Mouse (Mus musculus) forebrain, postnatal 0 days (tissue): Measurements from ENCODE around the gene Dab1. TPM values are rescaled to one million over a fixed set of nuclear protein-coding genes. Genes with fewer than 3 reads are reported as not detected.

Source experiments
- ATAC-seq: fragments of 200-750 bp; cut with Nextera tagmentation; 2 replicates; pipeline ENCODE4 v1.8.0; 2017; ENCODE audit warnings: mild to moderate bottlenecking, moderate library complexity
- DNase-seq: peaks from one replicate; pipeline ENCODE4 v3.0.0-alpha.2; 2015
- H3K27ac ChIP-seq: fragments of 300-500 bp; sonication (generic); 2 replicates; pipeline ENCODE4 v1.5.1; 2014; ENCODE audit warnings: low read depth, mild to moderate bottlenecking, antibody characterized with exemption, low read length, moderate library complexity, mixed read lengths
- H3K27me3 ChIP-seq: fragments of 300-500 bp; sonication (generic); 2 replicates; pipeline ENCODE4 v1.6.1; 2014; ENCODE audit warnings: mild to moderate bottlenecking, low read length, mixed read lengths; ENCODE audit not compliant: insufficient read depth
- H3K36me3 ChIP-seq: fragments of 300-500 bp; sonication (generic); 2 replicates; pipeline ENCODE4 v1.6.1; 2014; ENCODE audit warnings: mild to moderate bottlenecking, moderate library complexity; ENCODE audit not compliant: insufficient read depth
- H3K4me1 ChIP-seq: fragments of 300-500 bp; sonication (generic); 2 replicates; pipeline ENCODE4 v1.6.1; 2014; ENCODE audit warnings: antibody characterized with exemption; ENCODE audit not compliant: insufficient read depth
- H3K4me2 ChIP-seq: fragments of 300-500 bp; sonication (generic); 2 replicates; pipeline ENCODE4 v1.6.1; 2014; ENCODE audit warnings: low read depth, mild to moderate bottlenecking, moderate library complexity
- H3K4me3 ChIP-seq: fragments of 300-500 bp; sonication (generic); 2 replicates; pipeline ENCODE4 v1.5.1; 2014; ENCODE audit warnings: low read depth, low read length, mixed read lengths
- H3K9ac ChIP-seq: fragments of 300-500 bp; sonication (generic); 2 replicates; pipeline ENCODE4 v1.6.1; 2014; ENCODE audit warnings: mild to moderate bottlenecking
- H3K9me3 ChIP-seq: fragments of 300-500 bp; sonication (generic); 2 replicates; pipeline ENCODE4 v1.6.1; 2016; ENCODE audit warnings: low read length
- CTCF ChIP-seq: sonication (generic); IDR thresholded peaks from 2 replicates; pipeline ENCODE4 v1.5.1; 2016; ENCODE audit warnings: antibody characterized with exemption, control low read depth, low read depth
- WGBS: fragments of 180-500 bp; shearing (Covaris S2); extraction: QIAGEN DNeasy Blood & Tissue Kit; methylation state at CpG from one replicate; pipeline ENCODE4 v1.1.7; 2014; 5-methylcytosine and 5-hydroxymethylcytosine counted together
- polyA plus RNA-seq: library from polyadenylated mRNA; unstranded; fragments of >200 nt; fragmentation: Nextera tagmentation; extraction: Ambion mirVana; gene quantifications from 2 replicates; pipeline ENCODE4 v1.2.1, GENCODE M21; 2015
- total RNA-seq: library from RNA; depleted of rRNA; stranded (reverse); fragments of >200 nt; gene quantifications from 2 replicates; pipeline ENCODE4 v1.2.3, GENCODE M21; 2014

Gene Dab1
- total and polyA plus RNA-seq, 2 experiments from 2014 or later, result 64.8 to 141 TPM

DNA sequence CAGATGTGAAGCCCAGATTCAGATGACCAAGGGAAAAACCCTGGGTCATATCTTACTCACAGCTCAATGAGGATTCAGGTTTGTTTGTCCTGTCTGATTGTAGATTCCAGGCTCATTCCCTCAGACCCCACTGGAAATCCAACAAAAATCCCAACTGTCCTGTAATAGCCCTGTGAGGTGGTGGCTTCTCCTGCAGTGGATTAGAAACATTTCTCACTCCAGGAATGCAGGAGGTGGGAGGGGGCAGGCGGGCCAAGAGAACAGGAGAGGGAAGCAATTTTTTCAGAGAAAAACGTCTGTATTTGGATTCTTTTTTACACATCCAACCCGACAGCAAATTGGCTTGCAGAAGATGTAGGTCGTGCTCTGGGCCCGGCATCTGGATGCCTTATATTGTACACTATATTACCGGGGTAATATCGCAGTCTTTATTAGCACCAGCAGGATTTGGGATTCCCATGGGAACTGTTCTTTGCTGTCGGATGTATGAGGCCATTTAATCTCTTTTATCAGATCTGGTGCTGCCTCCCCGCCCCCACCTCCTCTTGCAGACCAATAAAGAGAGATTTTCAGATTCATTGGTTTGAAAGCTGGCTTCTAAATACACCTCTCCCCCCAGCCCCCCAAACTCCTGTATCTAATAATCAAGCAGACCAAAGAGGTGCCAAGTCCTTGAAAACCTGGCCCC lies 29.2 kb downstream of the Dab1 start:
- Histone ChIP-seq H3K27ac (no peak overlapping the region), H3K4me3 (no peak overlapping the region), H3K4me1 (no peaks in the 10 kb centered on the region), H3K4me2 (no peak overlapping the region), H3K9ac (no peak overlapping the region), H3K9me3 (no peaks in the 10 kb centered on the region), H3K27me3 (no peaks in the 10 kb centered on the region), H3K36me3 (no peaks in the 10 kb centered on the region)
- ATAC-seq (no peak), DNase-seq (no peak)
- no peak for TF ChIP-seq CTCF
- 22% methylated on average over 9 of the region's 9 CpGs for WGBS

DNA sequence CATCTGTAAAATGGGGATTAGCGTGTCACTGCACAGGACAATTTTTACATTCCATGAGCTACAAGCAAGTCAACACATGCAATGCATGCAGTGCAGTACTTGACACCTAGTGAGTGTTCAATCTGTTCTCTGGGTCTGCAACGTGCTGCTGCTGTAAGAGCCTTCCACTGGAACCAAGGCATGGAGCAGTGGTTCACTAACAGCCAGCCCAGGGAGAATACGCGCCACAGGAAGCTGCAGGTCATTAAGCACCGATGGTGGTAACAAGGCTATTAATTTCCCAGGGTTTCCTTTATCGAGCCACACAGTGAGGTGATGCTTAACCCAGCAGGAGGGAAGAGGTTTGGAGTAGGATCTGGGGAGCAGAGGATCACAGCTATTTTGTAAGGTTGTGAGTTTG lies 36.6 kb downstream of the Dab1 start:
- DNase-seq (no peak), ATAC-seq (no peak)
- 41% methylated on average over 6 of the region's 6 CpGs for WGBS
- no peak overlapping the region for H3K9ac ChIP-seq
- no peaks in the 10 kb centered on the region for H3K4me1 ChIP-seq
- no peaks in the 10 kb centered on the region for H3K27me3 ChIP-seq
- H3K27ac ChIP-seq, result no peak overlapping the region
- no peak overlapping the region for H3K4me3 ChIP-seq
- no peak overlapping the region for H3K4me2 ChIP-seq
- H3K9me3 ChIP-seq, result no peaks in the 10 kb centered on the region
- TF ChIP-seq CTCF, result no peak
- no peaks in the 10 kb centered on the region for H3K36me3 ChIP-seq

DNA sequence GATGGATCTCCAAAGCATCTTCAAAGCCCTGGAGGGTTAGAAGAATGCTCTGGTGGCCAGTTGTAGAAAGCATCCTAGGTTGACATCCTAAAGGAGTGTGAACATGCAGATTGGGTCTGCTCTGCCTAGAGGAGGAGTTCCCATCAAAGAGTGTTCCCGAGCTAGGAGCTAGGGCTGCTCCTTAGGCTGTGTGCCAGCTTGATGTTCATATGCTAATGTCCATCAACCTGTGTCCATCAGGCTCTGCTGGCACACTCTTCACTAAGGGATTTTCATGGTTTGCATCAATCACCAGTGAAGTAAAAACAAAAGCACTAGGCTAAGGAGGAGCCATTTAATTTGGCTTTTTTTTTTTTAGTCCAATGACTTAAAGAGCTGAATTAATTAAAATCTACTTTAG lies 42.2 kb downstream of the Dab1 start:
- Histone ChIP-seq H3K9ac (no peak overlapping the region), H3K4me2 (no peak overlapping the region), H3K4me3 (no peak overlapping the region), H3K4me1 (no peaks in the 10 kb centered on the region), H3K27ac (no peak overlapping the region), H3K9me3 (no peaks in the 10 kb centered on the region), H3K27me3 (no peaks in the 10 kb centered on the region), H3K36me3 (no peaks in the 10 kb centered on the region)
- no peak for TF ChIP-seq CTCF
- 11% methylated on average over 1 of the region's 1 CpGs for whole genome bisulfite sequencing
- ATAC-seq (no peak), DNase-seq (no peak)

DNA sequence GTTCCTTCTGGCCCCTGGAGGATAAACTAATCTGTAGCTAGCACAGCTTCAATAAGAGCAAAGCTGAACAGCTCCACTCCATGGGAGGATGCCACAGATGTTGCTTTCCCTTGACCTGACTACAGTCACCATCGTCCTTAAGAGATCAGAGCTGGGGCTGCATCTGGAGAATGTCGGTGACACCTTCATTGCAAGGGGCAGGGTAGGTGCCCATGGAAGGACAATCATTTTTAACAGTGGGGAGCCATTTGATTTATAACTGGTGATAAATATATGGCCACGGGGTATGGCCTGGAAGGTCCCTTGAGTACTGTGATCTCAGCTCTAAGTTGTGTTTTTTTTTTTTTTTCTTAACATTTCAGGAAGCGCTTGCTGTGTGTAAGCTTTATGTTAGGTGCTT lies 48.3 kb downstream of the Dab1 start:
- ATAC-seq, result no peak
- no peaks in the 10 kb centered on the region for H3K9me3 ChIP-seq
- no peaks in the 10 kb centered on the region for H3K36me3 ChIP-seq
- DNase-seq, result no peak
- no peaks in the 10 kb centered on the region for H3K27me3 ChIP-seq
- no peak overlapping the region for H3K4me2 ChIP-seq
- no peak overlapping the region for H3K27ac ChIP-seq
- no peak overlapping the region for H3K4me3 ChIP-seq
- whole genome bisulfite sequencing, result 91% methylated on average over 4 of the region's 4 CpGs
- H3K9ac ChIP-seq, result no peak overlapping the region
- no peaks in the 10 kb centered on the region for H3K4me1 ChIP-seq
- no peak for TF ChIP-seq CTCF

DNA sequence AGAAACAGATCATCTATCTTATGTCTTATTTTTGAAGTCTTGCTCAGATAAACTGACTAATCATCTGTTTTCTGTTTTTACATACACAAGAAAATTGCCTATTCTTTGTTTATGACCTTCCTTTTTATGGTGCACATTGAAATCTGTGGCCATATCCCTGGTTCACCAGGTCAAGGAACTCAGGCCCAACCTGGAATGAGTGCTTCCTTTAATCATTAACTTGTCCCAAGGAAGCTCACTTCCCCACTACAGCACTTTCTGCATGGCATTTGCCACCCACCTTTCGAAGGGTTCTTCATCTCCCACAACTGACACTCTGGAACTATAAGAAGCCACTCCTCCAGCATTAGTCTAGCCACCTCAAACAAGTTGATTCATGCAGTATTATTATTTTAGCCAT lies 58.0 kb downstream of the Dab1 start:
- WGBS, result 84% methylated on average over 1 of the region's 1 CpGs

DNA sequence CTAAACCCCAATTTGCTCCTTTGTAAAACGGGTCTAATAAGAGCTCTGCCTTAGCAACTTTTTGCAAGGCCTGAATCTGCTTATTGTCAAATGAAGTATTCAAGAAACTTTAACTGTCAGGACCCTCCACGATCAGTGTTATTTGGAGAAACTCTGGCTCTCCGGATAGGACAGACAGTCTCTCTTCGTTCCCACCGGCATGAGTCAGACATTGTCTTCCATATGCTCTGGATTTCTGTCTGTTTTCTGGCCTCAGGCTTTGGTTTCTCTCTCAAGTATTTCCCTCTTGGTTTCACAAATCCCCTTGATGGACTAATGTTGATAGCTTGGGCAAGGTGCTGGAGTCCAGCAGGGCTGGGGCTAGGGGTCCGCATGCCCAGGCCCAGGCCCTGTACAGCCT lies 59.3 kb downstream of the Dab1 start:
- 65% methylated on average over 6 of the region's 6 CpGs for WGBS
- no peaks in the 10 kb centered on the region for H3K9me3 ChIP-seq
- no peak for TF ChIP-seq CTCF
- no peaks in the 10 kb centered on the region for H3K27me3 ChIP-seq
- 0 out of 2 replicates have a peak, but pooled peaks cover 4% of the 10 kb centered on the region for H3K4me1 ChIP-seq
- ATAC-seq (no peak), DNase-seq (no peak)
- no peak overlapping the region for H3K4me2 ChIP-seq
- no peak overlapping the region for H3K9ac ChIP-seq
- H3K4me3 ChIP-seq, result no peak overlapping the region
- H3K27ac ChIP-seq, result peak overlapping the region; percentile 54; the same call in 1 of the 2 replicates
- H3K36me3 ChIP-seq, result no peaks in the 10 kb centered on the region

More for the DNA sequence above, 58.0 kb downstream of the Dab1 start:
- no peak overlapping the region for H3K4me3 ChIP-seq
- H3K36me3 ChIP-seq, result no peaks in the 10 kb centered on the region
- no peaks in the 10 kb centered on the region for H3K9me3 ChIP-seq
- H3K27ac ChIP-seq, result no peak overlapping the region
- ATAC-seq (no peak), DNase-seq (no peak)
- no peak overlapping the region for H3K4me2 ChIP-seq
- H3K27me3 ChIP-seq, result no peaks in the 10 kb centered on the region
- H3K4me1 ChIP-seq, result 0 out of 2 replicates have a peak, but pooled peaks cover 4% of the 10 kb centered on the region
- no peak overlapping the region for H3K9ac ChIP-seq
- no peak for TF ChIP-seq CTCF

DNA sequence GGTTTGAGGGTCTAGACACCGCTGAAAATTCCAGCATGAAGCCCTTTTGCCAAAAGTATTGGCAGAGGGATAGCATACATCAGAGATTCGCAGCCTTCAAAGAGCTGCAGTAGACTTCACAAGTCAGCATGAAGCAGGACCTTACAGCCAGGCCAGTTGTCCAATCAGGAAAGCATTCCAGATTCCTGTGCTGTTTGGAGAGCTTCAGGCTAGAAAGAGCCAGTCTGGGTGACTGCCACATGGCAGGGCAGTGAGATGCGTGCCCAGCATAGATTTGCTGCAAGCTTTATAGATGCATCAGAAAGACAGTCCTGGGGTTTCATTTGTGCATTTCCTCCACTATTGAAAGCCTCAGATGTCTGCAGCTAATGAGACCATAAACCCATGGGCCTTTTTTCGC lies 66.0 kb downstream of the Dab1 start:
- WGBS, result 71% methylated on average over 4 of the region's 4 CpGs
- Histone ChIP-seq H3K27me3 (no peaks in the 10 kb centered on the region), H3K9ac (no peak overlapping the region), H3K4me3 (no peak overlapping the region), H3K9me3 (no peaks in the 10 kb centered on the region), H3K4me1 (no peaks in the 10 kb centered on the region), H3K36me3 (no peaks in the 10 kb centered on the region), H3K4me2 (no peak overlapping the region), H3K27ac (no peak overlapping the region)
- TF ChIP-seq CTCF, result no peak
- ATAC-seq (peak; percentile 62), DNase-seq (peak; percentile 43)
